Mouse (Mus musculus): Measurements from ENCODE around the gene Gm45062. TPM values are rescaled to one million over a fixed set of nuclear protein-coding genes. Genes with fewer than 3 reads are reported as not detected.

Gene Gm45062
- polyA plus RNA-seq, 1 experiment from 2014 or later, result 4.2 TPM

DNA sequence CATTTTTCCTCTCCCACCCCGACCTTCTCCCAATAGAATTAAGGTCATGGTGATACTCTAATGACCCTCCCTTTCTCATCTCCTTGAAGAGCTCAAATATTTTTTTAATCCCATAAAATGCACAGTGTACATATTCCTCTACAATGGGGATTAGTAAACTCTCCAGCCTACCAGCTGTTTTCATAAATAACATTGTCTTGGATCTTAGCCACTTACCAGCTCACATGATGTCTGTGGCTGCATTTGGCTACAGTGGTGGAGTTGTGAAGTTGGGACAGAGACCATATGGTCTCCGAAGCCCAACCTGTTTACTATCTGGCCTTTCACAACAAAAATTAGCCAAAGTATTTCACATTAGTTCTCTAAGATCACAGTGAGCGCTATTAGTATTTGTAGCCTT lies 111.4 kb downstream of the Gm45062 start:
- ATAC-seq (ENCODE audit: insufficient number of reproducible peaks, insufficient read depth, low FRiP score, low read depth), result no peak
- H3K36me3 ChIP-seq (ENCODE audit: control insufficient read depth, insufficient read depth, low read length), result no peaks in the 10 kb centered on the region
- no peak overlapping the region for H3K9ac ChIP-seq (ENCODE audit: low read length)
- no peak overlapping the region for H3K4me3 ChIP-seq (ENCODE audit: control insufficient read depth in 1 of 2, insufficient read depth in 1 of 2, low read depth in 1 of 2, low read length in 2 of 2)
- 0 out of 2 replicates have a peak, but pooled peaks cover under 1% of the 10 kb centered on the region for H3K9me3 ChIP-seq (ENCODE audit: control insufficient read depth, low read length)
- no peaks in the 10 kb centered on the region for H3K27me3 ChIP-seq (ENCODE audit: control insufficient read depth, insufficient read depth, low read length)
- no peak overlapping the region for H3K4me2 ChIP-seq (ENCODE audit: low read length)
- 74% methylated on average over 3 of the region's 3 CpGs for WGBS
- no peak overlapping the region for H3K27ac ChIP-seq (replicated peaks in 1 of 2; ENCODE audit: control insufficient read depth in 1 of 2, insufficient read depth in 1 of 2, low read depth in 2 of 2, low read length in 2 of 2)
- H3K4me1 ChIP-seq (ENCODE audit: control insufficient read depth in 2 of 2, insufficient read depth in 2 of 2, low read length in 2 of 2), result no peaks in the 10 kb centered on the region

DNA sequence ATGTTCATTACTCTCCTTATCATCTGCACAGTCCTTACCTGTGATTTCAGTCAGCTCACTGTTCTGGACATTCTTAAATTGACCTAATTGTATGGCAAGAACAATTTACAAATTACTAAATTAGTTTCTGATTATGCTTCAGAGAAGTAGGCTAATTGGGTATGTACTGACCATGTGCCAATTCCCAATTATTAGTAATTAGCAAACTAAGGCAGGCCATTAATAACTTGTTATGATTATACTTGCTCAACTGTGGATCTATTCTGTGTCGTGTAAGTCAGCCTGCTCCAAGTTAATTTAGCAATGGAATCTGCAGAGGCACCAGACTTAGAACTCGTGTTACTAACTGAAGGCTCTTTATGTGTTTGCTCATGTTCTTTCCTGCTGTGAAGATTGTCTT lies 113.8 kb downstream of the Gm45062 start:
- Histone ChIP-seq H3K4me3 (ENCODE audit: control insufficient read depth in 1 of 2, insufficient read depth in 1 of 2, low read depth in 1 of 2, low read length in 2 of 2) (no peak overlapping the region), H3K4me2 (ENCODE audit: low read length) (no peak overlapping the region), H3K9me3 (ENCODE audit: control insufficient read depth, low read length) (no peaks in the 10 kb centered on the region), H3K9ac (ENCODE audit: low read length) (no peak overlapping the region), H3K4me1 (ENCODE audit: control insufficient read depth in 2 of 2, insufficient read depth in 2 of 2, low read length in 2 of 2) (no peaks in the 10 kb centered on the region), H3K27me3 (ENCODE audit: control insufficient read depth, insufficient read depth, low read length) (no peaks in the 10 kb centered on the region), H3K36me3 (ENCODE audit: control insufficient read depth, insufficient read depth, low read length) (peaks cover 4% of the 10 kb centered on the region; the same call in 1 of the 2 replicates), H3K27ac (replicated peaks in 1 of 2; ENCODE audit: control insufficient read depth in 1 of 2, insufficient read depth in 1 of 2, low read depth in 2 of 2, low read length in 2 of 2) (no peak overlapping the region)
- 74% methylated on average over 2 of the region's 2 CpGs for WGBS
- no peak for ATAC-seq (ENCODE audit: insufficient number of reproducible peaks, insufficient read depth, low FRiP score, low read depth)

DNA sequence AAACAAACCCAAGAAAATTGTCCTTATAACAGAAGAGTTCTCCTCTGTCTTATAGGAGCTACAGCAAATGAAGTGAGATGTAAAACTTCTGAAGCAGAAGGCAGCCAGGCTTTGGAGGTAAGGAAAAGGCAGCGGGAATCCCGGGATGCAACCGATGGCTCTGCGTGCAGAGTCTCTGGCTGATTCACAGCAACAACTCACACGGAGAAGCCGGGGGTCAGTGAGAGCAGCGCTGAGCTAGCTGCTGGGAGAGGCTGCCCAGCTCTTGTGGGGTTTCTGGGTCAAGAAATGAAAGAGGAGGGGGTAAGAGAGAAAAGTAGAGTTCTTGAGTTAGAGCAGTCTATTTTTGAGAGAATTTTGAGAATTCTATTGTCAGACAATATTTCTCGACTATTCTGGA lies 114.6 kb downstream of the Gm45062 start:
- no peaks in the 10 kb centered on the region for H3K9me3 ChIP-seq (ENCODE audit: control insufficient read depth, low read length)
- no peak for ATAC-seq (ENCODE audit: insufficient number of reproducible peaks, insufficient read depth, low FRiP score, low read depth)
- WGBS, result 33% methylated on average over 8 of the region's 8 CpGs
- H3K4me2 ChIP-seq (ENCODE audit: low read length), result peak overlapping the region; percentile 41
- H3K9ac ChIP-seq (ENCODE audit: low read length), result no peak overlapping the region
- no peak overlapping the region for H3K4me3 ChIP-seq (ENCODE audit: control insufficient read depth in 1 of 2, insufficient read depth in 1 of 2, low read depth in 1 of 2, low read length in 2 of 2)
- H3K4me1 ChIP-seq (ENCODE audit: control insufficient read depth in 2 of 2, insufficient read depth in 2 of 2, low read length in 2 of 2), result no peaks in the 10 kb centered on the region
- no peak overlapping the region for H3K27ac ChIP-seq (replicated peaks in 1 of 2; ENCODE audit: control insufficient read depth in 1 of 2, insufficient read depth in 1 of 2, low read depth in 2 of 2, low read length in 2 of 2)
- H3K36me3 ChIP-seq (ENCODE audit: control insufficient read depth, insufficient read depth, low read length), result peaks cover 4% of the 10 kb centered on the region; the same call in 1 of the 2 replicates
- no peaks in the 10 kb centered on the region for H3K27me3 ChIP-seq (ENCODE audit: control insufficient read depth, insufficient read depth, low read length)

DNA sequence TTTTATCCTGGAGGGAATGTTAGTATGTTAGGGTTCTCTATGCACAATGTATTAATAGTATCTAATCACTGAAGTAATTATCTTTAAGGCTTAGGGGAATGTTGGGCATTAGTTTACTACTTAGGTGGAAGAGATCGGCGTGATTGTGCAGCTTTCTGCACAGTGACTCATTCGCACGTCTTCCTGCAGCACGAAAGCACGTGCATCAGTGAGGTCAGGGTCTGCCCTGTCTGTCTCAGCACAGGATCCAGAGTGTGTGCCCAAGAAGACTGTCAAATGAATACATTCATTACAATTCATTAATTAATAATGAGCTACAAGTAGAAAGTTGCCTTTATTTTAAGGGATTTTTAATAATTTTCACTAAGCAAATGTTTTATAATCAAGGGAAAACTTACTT lies 115.0 kb downstream of the Gm45062 start:
- H3K27me3 ChIP-seq (ENCODE audit: control insufficient read depth, insufficient read depth, low read length), result no peaks in the 10 kb centered on the region
- H3K4me1 ChIP-seq (ENCODE audit: control insufficient read depth in 2 of 2, insufficient read depth in 2 of 2, low read length in 2 of 2), result no peaks in the 10 kb centered on the region
- H3K9ac ChIP-seq (ENCODE audit: low read length), result no peak overlapping the region
- peaks cover 4% of the 10 kb centered on the region; the same call in 1 of the 2 replicates for H3K36me3 ChIP-seq (ENCODE audit: control insufficient read depth, insufficient read depth, low read length)
- no peak overlapping the region for H3K27ac ChIP-seq (replicated peaks in 1 of 2; ENCODE audit: control insufficient read depth in 1 of 2, insufficient read depth in 1 of 2, low read depth in 2 of 2, low read length in 2 of 2)
- 54% methylated on average over 6 of the region's 6 CpGs for WGBS
- no peak for ATAC-seq (ENCODE audit: insufficient number of reproducible peaks, insufficient read depth, low FRiP score, low read depth)
- H3K4me3 ChIP-seq (ENCODE audit: control insufficient read depth in 1 of 2, insufficient read depth in 1 of 2, low read depth in 1 of 2, low read length in 2 of 2), result no peak overlapping the region
- peak overlapping the region; percentile 41 for H3K4me2 ChIP-seq (ENCODE audit: low read length)
- H3K9me3 ChIP-seq (ENCODE audit: control insufficient read depth, low read length), result no peaks in the 10 kb centered on the region

DNA sequence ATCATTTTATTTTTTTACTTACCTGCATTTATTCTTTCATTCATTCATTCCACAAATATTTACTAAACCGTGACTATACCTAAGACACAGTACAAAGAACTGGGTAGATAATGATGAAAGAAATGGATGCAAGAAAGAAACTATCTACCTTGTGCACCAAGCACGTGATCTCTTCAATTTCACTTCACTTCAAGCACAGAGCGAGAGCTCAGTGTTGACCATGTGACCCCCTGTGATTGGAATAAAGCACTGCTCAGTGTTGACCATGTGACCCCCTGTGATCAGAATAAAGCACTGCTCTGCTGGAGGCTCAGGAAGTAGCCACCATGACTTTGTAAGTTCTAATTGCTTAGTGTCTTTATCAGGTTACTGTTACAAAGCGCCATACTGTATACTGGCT lies 115.5 kb downstream of the Gm45062 start:
- no peaks in the 10 kb centered on the region for H3K9me3 ChIP-seq (ENCODE audit: control insufficient read depth, low read length)
- peaks cover 4% of the 10 kb centered on the region; the same call in 1 of the 2 replicates for H3K36me3 ChIP-seq (ENCODE audit: control insufficient read depth, insufficient read depth, low read length)
- no peaks in the 10 kb centered on the region for H3K27me3 ChIP-seq (ENCODE audit: control insufficient read depth, insufficient read depth, low read length)
- no peak overlapping the region for H3K4me3 ChIP-seq (ENCODE audit: control insufficient read depth in 1 of 2, insufficient read depth in 1 of 2, low read depth in 1 of 2, low read length in 2 of 2)
- H3K27ac ChIP-seq (replicated peaks in 1 of 2; ENCODE audit: control insufficient read depth in 1 of 2, insufficient read depth in 1 of 2, low read depth in 2 of 2, low read length in 2 of 2), result no peak overlapping the region
- no peak for ATAC-seq (ENCODE audit: insufficient number of reproducible peaks, insufficient read depth, low FRiP score, low read depth)
- no peak overlapping the region for H3K9ac ChIP-seq (ENCODE audit: low read length)
- WGBS, result 83% methylated on average over 4 of the region's 4 CpGs
- no peaks in the 10 kb centered on the region for H3K4me1 ChIP-seq (ENCODE audit: control insufficient read depth in 2 of 2, insufficient read depth in 2 of 2, low read length in 2 of 2)
- H3K4me2 ChIP-seq (ENCODE audit: low read length), result no peak overlapping the region

DNA sequence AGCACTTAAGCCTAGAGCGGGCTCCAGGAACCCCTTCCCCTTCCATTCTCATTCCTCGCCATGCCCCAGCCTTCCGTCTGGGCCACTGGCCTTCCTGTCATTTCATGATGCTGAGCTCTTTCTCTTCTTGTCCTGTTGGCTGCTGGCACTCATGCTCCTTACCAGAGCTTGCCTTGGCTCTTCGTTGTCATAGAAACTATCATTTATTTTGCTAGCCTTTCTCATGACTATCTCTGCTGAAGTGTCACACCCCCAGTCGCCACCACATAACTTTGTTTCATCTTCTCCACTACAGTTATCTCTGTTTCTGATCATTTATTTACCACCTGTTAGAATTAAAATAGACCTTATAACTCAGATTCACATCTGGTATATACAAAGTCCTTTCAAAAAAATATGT lies 117.1 kb downstream of the Gm45062 start:
- H3K36me3 ChIP-seq (ENCODE audit: control insufficient read depth, insufficient read depth, low read length), result peaks cover 4% of the 10 kb centered on the region; the same call in 1 of the 2 replicates
- H3K9ac ChIP-seq (ENCODE audit: low read length), result no peak overlapping the region
- no peaks in the 10 kb centered on the region for H3K27me3 ChIP-seq (ENCODE audit: control insufficient read depth, insufficient read depth, low read length)
- H3K4me3 ChIP-seq (ENCODE audit: control insufficient read depth in 1 of 2, insufficient read depth in 1 of 2, low read depth in 1 of 2, low read length in 2 of 2), result no peak overlapping the region
- no peaks in the 10 kb centered on the region for H3K9me3 ChIP-seq (ENCODE audit: control insufficient read depth, low read length)
- 89% methylated on average over 5 of the region's 5 CpGs for WGBS
- no peak overlapping the region for H3K27ac ChIP-seq (replicated peaks in 1 of 2; ENCODE audit: control insufficient read depth in 1 of 2, insufficient read depth in 1 of 2, low read depth in 2 of 2, low read length in 2 of 2)
- no peak for ATAC-seq (ENCODE audit: insufficient number of reproducible peaks, insufficient read depth, low FRiP score, low read depth)
- no peaks in the 10 kb centered on the region for H3K4me1 ChIP-seq (ENCODE audit: control insufficient read depth in 2 of 2, insufficient read depth in 2 of 2, low read length in 2 of 2)
- no peak overlapping the region for H3K4me2 ChIP-seq (ENCODE audit: low read length)

DNA sequence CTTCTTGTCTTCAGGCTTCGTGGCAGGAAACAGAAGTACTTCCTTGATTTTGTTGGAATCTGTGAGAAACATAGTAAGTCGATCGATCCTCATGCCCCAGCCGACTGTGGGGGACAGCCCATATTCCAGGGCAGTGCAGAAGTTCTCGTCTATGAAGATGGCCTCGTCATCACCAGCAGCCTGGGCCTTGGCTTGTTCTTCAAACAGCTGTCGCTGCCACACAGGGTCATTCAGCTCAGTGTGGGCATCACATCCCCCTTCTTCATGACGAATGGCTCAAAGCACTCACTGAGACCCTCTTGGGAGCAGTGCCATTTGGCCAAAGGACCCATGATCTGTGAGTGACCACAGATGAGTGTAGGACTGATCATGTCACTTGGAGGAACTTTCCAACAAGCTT lies 118.4 kb downstream of the Gm45062 start:
- Histone ChIP-seq H3K4me3 (ENCODE audit: control insufficient read depth in 1 of 2, insufficient read depth in 1 of 2, low read depth in 1 of 2, low read length in 2 of 2) (no peak overlapping the region), H3K9ac (ENCODE audit: low read length) (no peak overlapping the region), H3K27me3 (ENCODE audit: control insufficient read depth, insufficient read depth, low read length) (no peaks in the 10 kb centered on the region), H3K4me2 (ENCODE audit: low read length) (no peak overlapping the region), H3K27ac (replicated peaks in 1 of 2; ENCODE audit: control insufficient read depth in 1 of 2, insufficient read depth in 1 of 2, low read depth in 2 of 2, low read length in 2 of 2) (no peak overlapping the region), H3K36me3 (ENCODE audit: control insufficient read depth, insufficient read depth, low read length) (peaks cover 4% of the 10 kb centered on the region; the same call in 1 of the 2 replicates), H3K9me3 (ENCODE audit: control insufficient read depth, low read length) (no peaks in the 10 kb centered on the region), H3K4me1 (ENCODE audit: control insufficient read depth in 2 of 2, insufficient read depth in 2 of 2, low read length in 2 of 2) (no peaks in the 10 kb centered on the region)
- no peak for ATAC-seq (ENCODE audit: insufficient number of reproducible peaks, insufficient read depth, low FRiP score, low read depth)
- WGBS, result 86% methylated on average over 8 of the region's 8 CpGs

DNA sequence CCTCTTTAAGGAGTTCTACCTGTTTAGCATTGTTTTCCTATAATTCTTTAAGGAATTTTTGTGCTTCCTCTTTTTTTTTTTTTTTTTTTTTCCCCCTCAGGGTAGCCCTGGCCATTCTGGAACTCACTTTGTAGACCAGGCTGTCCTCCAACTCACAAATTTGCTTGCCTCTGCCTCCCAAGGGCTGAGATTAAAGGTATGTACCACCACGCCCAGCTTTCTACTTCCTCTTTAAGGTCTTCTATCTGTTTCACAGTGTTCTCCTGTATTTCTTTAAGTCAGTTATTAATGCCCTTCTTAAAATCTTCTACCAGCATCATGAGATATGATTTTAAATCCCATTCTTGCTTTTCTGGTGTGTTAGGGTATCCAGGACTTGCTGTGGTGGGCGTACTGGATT lies 130.1 kb downstream of the Gm45062 start:
- Histone ChIP-seq H3K36me3 (ENCODE audit: control insufficient read depth, insufficient read depth, low read length) (no peaks in the 10 kb centered on the region), H3K4me2 (ENCODE audit: low read length) (no peak overlapping the region), H3K9ac (ENCODE audit: low read length) (no peak overlapping the region), H3K9me3 (ENCODE audit: control insufficient read depth, low read length) (no peaks in the 10 kb centered on the region), H3K4me1 (ENCODE audit: control insufficient read depth in 2 of 2, insufficient read depth in 2 of 2, low read length in 2 of 2) (no peaks in the 10 kb centered on the region), H3K27ac (replicated peaks in 1 of 2; ENCODE audit: control insufficient read depth in 1 of 2, insufficient read depth in 1 of 2, low read depth in 2 of 2, low read length in 2 of 2) (no peak overlapping the region), H3K27me3 (ENCODE audit: control insufficient read depth, insufficient read depth, low read length) (no peaks in the 10 kb centered on the region), H3K4me3 (ENCODE audit: control insufficient read depth in 1 of 2, insufficient read depth in 1 of 2, low read depth in 1 of 2, low read length in 2 of 2) (no peak overlapping the region)
- 92% methylated on average over 2 of the region's 2 CpGs for WGBS
- no peak for ATAC-seq (ENCODE audit: insufficient number of reproducible peaks, insufficient read depth, low FRiP score, low read depth)
